Mouse (Mus musculus) forebrain, embryonic 13.5 days (tissue): Measurements from ENCODE around the gene Arhgap23. TPM values are rescaled to one million over a fixed set of nuclear protein-coding genes. Genes with fewer than 3 reads are reported as not detected.
A peak's percentile ranks its signal among the peaks of the same experiment; 100 is the strongest.

ENCODE experiments used
- ATAC-seq: fragments of 200-750 bp; cut with Nextera tagmentation; 2 replicates; pipeline ENCODE4 v1.8.0; 2017
- H3K27ac ChIP-seq: fragments of 300-500 bp; sonication (generic); 2 replicates; pipeline ENCODE4 v1.5.1; 2015; ENCODE audit warnings: inconsistent platforms, mild to moderate bottlenecking, moderate library complexity
- H3K27me3 ChIP-seq: fragments of 300-500 bp; sonication (generic); 2 replicates; pipeline ENCODE4 v1.6.1; 2015; ENCODE audit warnings: mild to moderate bottlenecking, inconsistent platforms
- H3K36me3 ChIP-seq: fragments of 300-500 bp; sonication (generic); 2 replicates; pipeline ENCODE4 v1.6.1; 2015; ENCODE audit warnings: mild to moderate bottlenecking, inconsistent platforms; ENCODE audit not compliant: poor library complexity, severe bottlenecking
- H3K4me1 ChIP-seq: fragments of 300-500 bp; sonication (generic); 2 replicates; pipeline ENCODE4 v1.6.1; 2015; ENCODE audit warnings: inconsistent platforms
- H3K4me2 ChIP-seq: fragments of 300-500 bp; sonication (generic); 2 replicates; pipeline ENCODE4 v1.6.1; 2015; ENCODE audit warnings: inconsistent platforms, mild to moderate bottlenecking, moderate library complexity
- H3K4me3 ChIP-seq: fragments of 300-500 bp; sonication (generic); 2 replicates; pipeline ENCODE4 v1.5.1; 2015; ENCODE audit warnings: mild to moderate bottlenecking, inconsistent platforms
- H3K9ac ChIP-seq: fragments of 300-500 bp; sonication (generic); 2 replicates; pipeline ENCODE4 v1.6.1; 2015; ENCODE audit warnings: mild to moderate bottlenecking, inconsistent platforms
- H3K9me3 ChIP-seq: fragments of 300-500 bp; sonication (generic); replicated peaks from 2 replicates; pipeline ENCODE4 v1.6.1; 2016; ENCODE audit warnings: inconsistent platforms
- WGBS: fragments of 180-500 bp; shearing (Covaris S2); methylation state at CpG from one replicate; pipeline ENCODE4 v1.1.7; 2015; 5-methylcytosine and 5-hydroxymethylcytosine counted together
- polyA plus RNA-seq: library from polyadenylated mRNA; unstranded; fragments of >200 nt; fragmentation: Nextera tagmentation; extraction: Ambion mirVana; gene quantifications from 2 replicates; pipeline ENCODE4 v1.2.1, GENCODE M21; 2015

Gene Arhgap23
- polyA plus RNA-seq, 1 experiment from 2014 or later, result 3.6 TPM

GRCm38 (mm10) chr11:97513066-97513465 is 97.7 kb downstream of the Arhgap23 start:
- H3K4me3 ChIP-seq, result no peak overlapping the region
- WGBS, result 77% methylated on average over 3 of the region's 3 CpGs
- peaks cover 18% of the 10 kb centered on the region for H3K4me1 ChIP-seq
- H3K27me3 ChIP-seq, result no peaks in the 10 kb centered on the region
- no peak overlapping the region for H3K4me2 ChIP-seq
- H3K36me3 ChIP-seq, result peaks cover 38% of the 10 kb centered on the region
- no peak overlapping the region for H3K9ac ChIP-seq
- H3K27ac ChIP-seq, result no peak overlapping the region
- H3K9me3 ChIP-seq, result no peaks in the 10 kb centered on the region
- no peak for ATAC-seq

DNA sequence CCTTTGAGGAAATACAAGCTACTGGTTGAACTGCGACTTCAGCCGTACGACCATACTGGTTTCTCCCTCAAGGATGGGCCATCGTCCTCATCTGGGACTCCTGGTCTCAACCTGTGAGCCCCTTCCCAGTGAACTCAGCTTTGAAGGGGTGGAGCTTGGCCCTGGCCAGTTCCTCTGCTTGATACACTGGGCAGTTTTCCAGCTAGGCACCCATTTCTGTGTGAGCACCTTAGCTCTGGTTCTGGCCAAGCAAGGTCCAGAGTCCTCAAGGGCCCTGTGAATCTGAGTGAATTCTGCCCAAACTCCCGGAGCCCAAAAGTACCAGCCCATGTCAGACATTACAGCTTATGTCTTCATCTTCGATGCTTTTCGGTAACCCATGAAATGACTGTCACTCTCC is 105.2 kb downstream of the Arhgap23 start:
- peaks cover 95% of the 10 kb centered on the region for H3K36me3 ChIP-seq
- H3K9ac ChIP-seq, result no peak overlapping the region
- H3K27ac ChIP-seq, result no peak overlapping the region
- H3K9me3 ChIP-seq, result no peaks in the 10 kb centered on the region
- H3K4me1 ChIP-seq, result peaks cover 12% of the 10 kb centered on the region
- no peak for ATAC-seq
- 94% methylated on average over 7 of the region's 7 CpGs for WGBS
- H3K4me3 ChIP-seq, result no peak overlapping the region
- no peaks in the 10 kb centered on the region for H3K27me3 ChIP-seq
- H3K4me2 ChIP-seq, result no peak overlapping the region

DNA sequence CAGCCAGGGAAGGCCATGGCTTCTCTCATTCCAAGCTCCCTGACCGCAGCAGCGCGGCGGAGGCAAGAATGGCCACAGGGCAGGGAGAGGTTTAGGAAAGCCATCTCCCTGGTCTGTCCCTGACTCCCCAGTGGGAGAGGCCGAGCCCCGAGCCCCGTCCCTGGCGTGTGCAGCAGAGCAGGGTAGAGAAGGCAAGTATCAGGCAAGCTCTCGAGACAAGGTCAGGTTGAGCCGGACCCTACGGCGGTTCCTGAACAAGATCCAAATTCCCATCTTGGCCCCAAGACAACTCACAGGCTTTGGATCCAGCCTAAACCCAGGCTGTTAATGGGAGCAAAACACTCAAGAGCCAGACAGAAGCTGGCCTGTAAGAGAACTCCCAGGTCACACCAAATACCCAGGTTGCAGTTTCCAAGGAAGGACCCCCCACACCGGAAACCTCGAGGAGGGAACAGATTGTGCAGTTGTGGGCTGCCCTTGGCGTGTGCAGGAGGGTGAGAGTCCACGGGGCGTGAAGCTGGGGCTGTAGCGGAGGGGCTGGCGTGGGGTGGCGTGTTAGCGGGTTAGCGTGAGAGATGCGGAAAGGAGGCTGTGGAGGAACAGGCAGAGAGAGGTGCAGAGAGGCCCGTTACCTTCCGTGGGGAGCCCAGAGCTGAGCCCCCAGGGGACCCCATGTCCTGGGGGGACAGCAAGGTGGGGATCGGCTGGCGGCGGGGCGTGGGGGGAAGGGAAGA is 106.6 kb downstream of the Arhgap23 start:
- 88% methylated on average over 29 of the region's 29 CpGs for WGBS
- Histone ChIP-seq H3K9ac (no peak overlapping the region), H3K4me3 (no peak overlapping the region), H3K4me1 (peaks cover 12% of the 10 kb centered on the region), H3K36me3 (peaks cover 95% of the 10 kb centered on the region), H3K27ac (no peak overlapping the region), H3K4me2 (no peak overlapping the region), H3K9me3 (no peaks in the 10 kb centered on the region), H3K27me3 (no peaks in the 10 kb centered on the region)
- no peak for ATAC-seq

- H3K4me3 ChIP-seq, result no peak overlapping the region
- peaks cover 89% of the 10 kb centered on the region for H3K36me3 ChIP-seq
- H3K9ac ChIP-seq, result no peak overlapping the region
- no peak overlapping the region for H3K4me2 ChIP-seq
- H3K4me1 ChIP-seq, result peaks cover 12% of the 10 kb centered on the region
- 88% methylated on average over 14 of the region's 14 CpGs for WGBS
- H3K27ac ChIP-seq, result peak overlapping the region; percentile 21
- no peaks in the 10 kb centered on the region for H3K9me3 ChIP-seq
- ATAC-seq, result no peak
- H3K27me3 ChIP-seq, result no peaks in the 10 kb centered on the region
Measured at GRCm38 (mm10) chr11:97523107-97523506, 107.8 kb downstream of the Arhgap23 start.

DNA sequence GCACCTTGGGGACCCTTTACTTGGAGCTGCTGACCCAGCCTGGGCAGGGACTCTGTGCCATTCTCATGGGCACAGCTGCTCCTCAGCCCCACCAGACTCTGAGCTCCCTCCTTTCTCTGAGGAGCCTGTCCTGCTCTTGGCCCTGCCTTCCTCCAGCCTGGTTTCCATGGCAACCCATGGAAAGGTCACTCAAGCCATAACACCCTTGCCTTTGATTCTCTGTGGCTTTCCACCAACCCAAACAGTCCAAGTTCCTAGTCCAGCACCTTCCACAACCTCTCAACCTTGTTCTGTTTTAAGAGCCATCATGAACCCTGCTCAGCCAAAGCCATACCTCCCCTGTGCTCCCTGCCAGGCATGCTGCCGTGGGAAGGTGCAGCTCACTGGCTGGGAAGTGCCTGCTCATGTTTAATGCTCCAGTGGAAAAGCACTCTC is 108.5 kb downstream of the Arhgap23 start:
- no peak overlapping the region for H3K9ac ChIP-seq
- peak overlapping the region; percentile 21 for H3K27ac ChIP-seq
- no peak overlapping the region for H3K4me3 ChIP-seq
- H3K4me1 ChIP-seq, result peaks cover 12% of the 10 kb centered on the region
- no peak overlapping the region for H3K4me2 ChIP-seq
- ATAC-seq, result no peak
- WGBS, result 0% methylated on average over 1 of the region's 1 CpGs
- no peaks in the 10 kb centered on the region for H3K27me3 ChIP-seq
- peaks cover 89% of the 10 kb centered on the region for H3K36me3 ChIP-seq
- no peaks in the 10 kb centered on the region for H3K9me3 ChIP-seq

DNA sequence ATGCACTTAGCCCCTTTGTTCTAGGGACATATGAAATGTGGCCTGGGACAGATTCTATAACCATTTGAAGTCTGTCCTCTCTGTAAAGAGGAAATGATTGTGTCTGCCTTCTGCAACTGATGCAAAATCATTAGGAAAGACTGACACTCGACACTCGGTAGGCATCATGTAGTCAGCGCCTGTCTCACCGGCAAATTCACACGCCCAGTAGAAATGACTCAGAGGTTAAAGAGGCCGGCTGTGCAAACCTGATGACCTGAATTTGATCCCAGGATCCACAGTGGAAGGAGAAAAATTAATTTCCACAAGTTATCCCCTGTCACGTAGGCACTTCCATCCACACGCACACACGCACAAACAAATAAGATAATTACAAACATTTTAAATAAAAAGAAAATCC is 109.0 kb downstream of the Arhgap23 start:
- WGBS, result 56% methylated on average over 9 of the region's 9 CpGs
- Histone ChIP-seq H3K9me3 (no peaks in the 10 kb centered on the region), H3K4me1 (peaks cover 12% of the 10 kb centered on the region), H3K4me3 (no peak overlapping the region), H3K36me3 (peaks cover 89% of the 10 kb centered on the region), H3K9ac (no peak overlapping the region), H3K4me2 (no peak overlapping the region), H3K27me3 (no peaks in the 10 kb centered on the region), H3K27ac (peak overlapping the region; percentile 21; the same call in 1 of the 2 replicates)
- no peak for ATAC-seq

- H3K4me1 ChIP-seq, result peaks cover 12% of the 10 kb centered on the region
- H3K36me3 ChIP-seq, result peaks cover 89% of the 10 kb centered on the region
- no peaks in the 10 kb centered on the region for H3K9me3 ChIP-seq
- no peaks in the 10 kb centered on the region for H3K27me3 ChIP-seq
- no peak overlapping the region for H3K4me2 ChIP-seq
- peak overlapping the region; percentile 16; the same call in 1 of the 2 replicates for H3K9ac ChIP-seq
- 90% methylated on average over 6 of the region's 6 CpGs for WGBS
- no peak overlapping the region for H3K4me3 ChIP-seq
- ATAC-seq, result no peak
- no peak overlapping the region for H3K27ac ChIP-seq
Measured at GRCm38 (mm10) chr11:97525313-97525712, 110.0 kb downstream of the Arhgap23 start.

- Histone ChIP-seq H3K27ac (no peak overlapping the region), H3K4me1 (peaks cover 33% of the 10 kb centered on the region), H3K4me2 (no peak overlapping the region), H3K9me3 (no peaks in the 10 kb centered on the region), H3K36me3 (peaks cover 68% of the 10 kb centered on the region), H3K27me3 (peaks cover 15% of the 10 kb centered on the region), H3K4me3 (no peak overlapping the region), H3K9ac (no peak overlapping the region)
- WGBS, result 83% methylated on average over 18 of the region's 18 CpGs
- ATAC-seq, result no peak
Measured at GRCm38 (mm10) chr11:97528282-97528808, 113.0 kb downstream of the Arhgap23 start.

DNA sequence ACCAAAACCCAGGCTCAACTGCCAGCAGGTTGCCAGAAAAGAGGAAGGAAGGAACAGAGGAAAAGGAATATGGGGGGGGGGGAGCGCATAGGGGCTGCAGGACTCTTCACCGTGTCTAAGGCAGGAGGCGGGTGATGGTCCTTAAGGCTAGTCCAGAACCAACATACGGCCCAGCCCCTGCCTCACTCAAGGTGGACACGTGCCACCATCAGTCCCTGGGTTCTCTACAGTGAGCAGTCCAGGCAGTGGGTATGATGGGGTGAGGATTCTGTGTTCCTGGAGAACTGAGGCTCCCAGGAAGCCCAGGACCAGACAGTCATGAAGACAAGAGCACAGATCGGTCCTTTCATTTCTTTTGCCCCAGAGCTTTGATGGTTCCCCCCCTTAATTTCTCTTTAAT is 114.7 kb downstream of the Arhgap23 start:
- Histone ChIP-seq H3K27ac (no peak overlapping the region), H3K4me3 (no peak overlapping the region), H3K9me3 (no peaks in the 10 kb centered on the region), H3K4me2 (no peak overlapping the region), H3K4me1 (peaks cover 33% of the 10 kb centered on the region), H3K36me3 (peaks cover 68% of the 10 kb centered on the region), H3K27me3 (peaks cover 32% of the 10 kb centered on the region), H3K9ac (no peak overlapping the region; the same call in 1 of the 2 replicates)
- 84% methylated on average over 6 of the region's 6 CpGs for WGBS
- ATAC-seq, result no peak

DNA sequence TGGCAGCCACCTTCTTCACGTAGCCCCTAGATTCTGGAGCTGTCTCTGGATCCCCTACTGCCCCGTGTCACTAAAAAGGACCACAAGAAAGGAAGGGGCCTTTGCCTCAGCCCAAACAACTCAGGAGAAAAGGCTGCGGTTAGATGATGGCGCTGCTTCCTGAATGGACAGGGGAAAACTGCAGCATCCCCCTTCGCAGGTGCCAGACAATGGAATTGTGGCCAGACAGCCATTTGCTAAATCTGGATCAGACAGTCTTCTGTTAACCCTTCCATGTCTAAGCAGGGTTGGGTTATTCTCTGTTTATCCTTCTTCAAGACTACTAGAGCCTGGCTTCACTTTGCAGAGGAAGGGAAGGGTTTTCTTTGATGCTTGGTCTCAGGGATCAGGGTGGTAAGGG is 115.6 kb downstream of the Arhgap23 start:
- H3K4me2 ChIP-seq, result no peak overlapping the region
- no peak overlapping the region for H3K27ac ChIP-seq
- H3K36me3 ChIP-seq, result peaks cover 63% of the 10 kb centered on the region
- no peaks in the 10 kb centered on the region for H3K9me3 ChIP-seq
- no peak for ATAC-seq
- H3K4me3 ChIP-seq, result no peak overlapping the region
- H3K27me3 ChIP-seq, result peaks cover 41% of the 10 kb centered on the region
- 63% methylated on average over 5 of the region's 5 CpGs for WGBS
- H3K9ac ChIP-seq, result peak overlapping the region; percentile 30; the same call in 1 of the 2 replicates
- H3K4me1 ChIP-seq, result peaks cover 39% of the 10 kb centered on the region

DNA sequence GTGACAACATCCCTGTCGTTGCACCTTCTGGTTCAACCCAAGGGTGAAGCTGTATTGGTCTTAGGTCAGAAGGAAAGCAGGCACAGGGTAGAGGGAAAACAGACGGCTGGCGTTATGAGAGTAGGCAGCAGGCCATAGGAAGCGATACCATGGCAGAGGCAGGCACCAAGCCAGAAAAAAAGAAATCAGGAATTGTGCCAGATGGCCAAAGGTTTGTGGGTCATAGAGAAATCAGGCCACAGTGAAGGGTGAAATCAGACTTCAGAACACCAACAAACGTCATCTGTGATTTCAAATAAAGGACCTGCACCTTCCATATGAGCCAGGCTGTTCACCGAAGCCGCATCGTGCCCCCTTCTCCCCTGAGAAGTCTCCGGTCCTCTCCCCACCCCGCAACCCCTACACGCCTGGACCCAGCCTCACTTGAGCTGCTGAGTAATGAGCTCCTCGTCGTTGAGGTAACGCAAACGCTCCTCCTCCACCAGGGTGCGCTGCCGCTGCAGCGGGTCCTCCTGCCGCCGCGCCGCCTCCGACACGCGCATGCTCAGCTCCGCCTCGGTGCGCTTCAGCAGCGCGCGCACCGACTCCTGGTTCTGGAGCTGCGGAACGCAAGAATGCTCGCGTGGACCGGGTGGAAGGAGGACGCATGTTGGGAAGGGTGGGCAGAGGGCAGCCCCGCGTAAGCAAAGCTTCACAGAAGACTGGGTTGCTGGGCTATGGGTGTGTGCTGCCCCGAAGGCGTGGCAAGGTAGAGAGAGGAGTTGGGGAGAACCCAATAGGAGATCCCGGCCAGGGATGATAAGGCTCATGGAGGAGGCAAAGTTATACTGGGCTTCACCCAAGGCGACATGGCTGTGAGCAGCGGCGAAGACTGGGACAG is 116.3 kb downstream of the Arhgap23 start:
- H3K4me1 ChIP-seq, result peaks cover 44% of the 10 kb centered on the region
- peaks cover 48% of the 10 kb centered on the region for H3K27me3 ChIP-seq
- H3K27ac ChIP-seq, result no peak overlapping the region
- ATAC-seq, result peak; percentile 80
- H3K9ac ChIP-seq, result peak overlapping the region; percentile 54
- WGBS, result 7% methylated on average over 46 of the region's 46 CpGs
- H3K4me2 ChIP-seq, result peak overlapping the region; percentile 74
- H3K36me3 ChIP-seq, result peaks cover 62% of the 10 kb centered on the region
- peak overlapping the region; percentile 37 for H3K4me3 ChIP-seq
- no peaks in the 10 kb centered on the region for H3K9me3 ChIP-seq

DNA sequence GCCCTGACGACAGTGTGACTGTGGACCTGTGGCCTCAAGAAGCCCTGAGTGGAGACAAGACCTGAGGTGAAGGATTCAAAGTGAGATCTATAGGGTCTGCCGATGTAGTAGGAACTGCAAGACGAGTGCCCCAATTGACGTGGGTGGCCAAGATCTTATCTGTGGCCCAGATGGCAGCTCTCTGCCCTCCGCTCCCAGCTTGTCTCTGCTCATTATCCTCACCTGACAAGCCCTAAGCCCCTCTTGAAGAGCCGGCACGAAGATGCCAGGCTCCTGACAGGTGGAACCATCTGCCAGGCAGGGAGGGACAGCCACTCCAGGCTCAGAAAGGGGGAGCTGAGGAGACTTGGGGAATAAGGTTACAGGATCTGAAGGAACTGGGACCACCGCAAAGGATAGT is 117.0 kb downstream of the Arhgap23 start:
- H3K27ac ChIP-seq, result no peak overlapping the region
- 34% methylated on average over 8 of the region's 8 CpGs for WGBS
- H3K4me1 ChIP-seq, result peaks cover 52% of the 10 kb centered on the region
- no peaks in the 10 kb centered on the region for H3K9me3 ChIP-seq
- no peak overlapping the region for H3K9ac ChIP-seq
- peak overlapping the region; percentile 74 for H3K4me2 ChIP-seq
- H3K27me3 ChIP-seq, result peaks cover 55% of the 10 kb centered on the region
- peaks cover 60% of the 10 kb centered on the region for H3K36me3 ChIP-seq
- H3K4me3 ChIP-seq, result no peak overlapping the region
- no peak for ATAC-seq
